Mouse (Mus musculus) cortical plate, adult 2 months (tissue): Measurements from ENCODE around the gene Lyrm2.

Experiments
- CTCF ChIP-seq: fragments of 200-500 bp; IDR thresholded peaks from 2 replicates; pipeline ENCODE4 v1.5.1; 2011; ENCODE audit warnings: mild to moderate bottlenecking, control low read depth, low read length; ENCODE audit not compliant: insufficient read depth; ENCODE audit errors: extremely low read depth
- POLR2A ChIP-seq: fragments of 200-500 bp; IDR thresholded peaks from 2 replicates; pipeline ENCODE4 v1.6.1; 2011; ENCODE audit warnings: mild to moderate bottlenecking, low read length, control low read depth; ENCODE audit not compliant: insufficient read depth; ENCODE audit errors: extremely low read depth

DNA sequence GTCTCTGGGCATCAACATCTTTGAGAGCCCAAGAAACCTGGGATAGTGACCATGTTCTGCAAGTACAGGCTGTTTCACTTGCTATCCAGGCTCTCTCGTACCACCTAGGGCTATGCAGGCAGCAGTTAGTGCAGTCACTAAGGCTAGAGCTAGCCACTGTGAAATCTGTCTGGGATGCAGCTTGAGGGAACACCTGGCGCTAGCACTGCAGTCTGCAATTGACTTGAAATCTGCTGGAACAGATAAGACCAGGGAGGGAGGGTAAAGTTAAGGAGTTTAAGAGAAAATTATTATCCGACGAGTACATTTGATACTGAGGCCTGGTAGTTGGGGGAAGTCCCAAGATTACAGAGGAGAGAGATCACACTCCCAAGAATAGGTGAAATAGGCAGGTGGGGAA, 20.1 kb upstream of the Lyrm2 start:
- no peak for TF ChIP-seq CTCF
- TF ChIP-seq POLR2A = no peak
